Comparison of ENCODE assay signal across 25 mouse cellular contexts in the genomic region with DNA sequence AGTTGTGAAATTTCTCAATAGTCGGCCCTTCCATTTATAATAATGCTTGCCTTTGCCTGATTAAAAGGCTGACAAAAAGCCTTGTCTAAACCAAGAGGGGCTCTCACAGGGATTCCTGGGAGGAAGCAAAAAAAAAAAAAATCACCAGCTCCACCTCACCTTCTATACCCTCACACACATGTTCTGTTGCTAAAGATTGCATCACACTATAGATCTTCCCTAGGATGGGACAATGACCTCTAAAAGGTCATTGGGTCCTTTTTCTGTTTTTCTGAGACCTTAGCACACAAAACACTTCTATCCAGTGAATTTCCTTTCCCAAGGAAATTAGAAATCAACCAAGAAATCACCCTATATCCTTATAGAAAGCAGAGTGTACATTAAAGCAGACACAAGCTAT. TPM values are rescaled to one million over a fixed set of nuclear protein-coding genes. Genes with fewer than 3 reads are reported as not detected.
DNase-seq lines count a peak whose midpoint lies in the region; ATAC-seq and TF ChIP-seq lines count a peak whose summit lies in the region.
"Had no signal": no experiment of that assay in that cellular context is flagged by ENCODE, and none has a peak within 500 bp of the region (broad histone marks: within the 10 kb centered on the region; RNA-seq: fewer than 3 reads in every experiment).

No protein-coding gene starts in this region.

- no peak for TF ChIP-seq POLR2A in liver, adult 2 months (IDR thresholded peaks at IDR 0.05; ENCODE audit: extremely low read depth, insufficient read depth, low read length)
- no peak for TF ChIP-seq POLR2A in myocyte (IDR thresholded peaks at IDR 0.05; ENCODE audit: insufficient read length, low read depth)

- peak overlapping the region; percentile 60 for H3K27ac ChIP-seq in liver, adult 2 months (replicated peaks; ENCODE audit: insufficient read depth, low read depth, low read length)
- H3K27ac ChIP-seq in liver, embryonic 11.5 days (ENCODE audit: low read depth, low read length): no peak overlapping the region
- H3K27ac ChIP-seq in liver, postnatal 0 days (ENCODE audit: low read depth): peak overlapping the region; percentile 68
- H3K27ac ChIP-seq: embryonic facial prominence, embryonic 10.5 days; embryonic facial prominence, embryonic 12.5 days; forebrain, embryonic 13.5 days; forebrain, embryonic 15.5 days had no signal

- no peaks in the 10 kb centered on the region for H3K79me2 ChIP-seq in liver, adult 2 months (ENCODE audit: control insufficient read depth, insufficient read depth, low read length)
- H3K79me2 ChIP-seq in myocyte (ENCODE audit: control insufficient read depth, insufficient read depth): no peaks in the 10 kb centered on the region

- H3K4me3 ChIP-seq in liver, adult 2 months (ENCODE audit: insufficient read depth, low read depth, low read length): no peak overlapping the region
- H3K4me3 ChIP-seq in liver, embryonic 11.5 days (ENCODE audit: low read depth, low read length): no peak overlapping the region
- H3K4me3 ChIP-seq in liver, postnatal 0 days (ENCODE audit: low read depth, low read length): no peak overlapping the region
- no peak overlapping the region for H3K4me3 ChIP-seq in myocyte
- H3K4me3 ChIP-seq: embryonic facial prominence, embryonic 10.5 days; embryonic facial prominence, embryonic 12.5 days; forebrain, embryonic 13.5 days; forebrain, embryonic 15.5 days had no signal

- peak; percentile 64 for DNase-seq in liver, adult 2 months (ENCODE audit: extremely low read depth, low read depth, low spot score)
- no peak for DNase-seq in liver, embryonic 11.5 days (ENCODE audit: low spot score)
- DNase-seq in liver, postnatal 0 days: no peak
- DNase-seq in liver: no peak
- DNase-seq in left cerebral cortex, adult 9 months (ENCODE audit: low spot score in 2 of 2): no peak
- DNase-seq: adrenal gland, adult 8-10 months; adrenal gland, postnatal 14 days; adrenal gland, postnatal 36 days; B cell, adult 2 months; cerebellum, adult 11-12 months; cerebellum, adult 2 months; cerebellum, adult 9-10 months; cerebellum, postnatal 10 days; cerebellum, postnatal 25 days; forebrain, postnatal 0 days had no signal

- no peak overlapping the region for H3K9ac ChIP-seq in liver, adult 2 months (ENCODE audit: low read depth, low read length)
- no peak overlapping the region for H3K9ac ChIP-seq in liver, embryonic 11.5 days (ENCODE audit: low read depth, low read length)
- H3K9ac ChIP-seq in liver, postnatal 0 days (replicated peaks): no peak overlapping the region
- H3K9ac ChIP-seq: embryonic facial prominence, embryonic 12.5 days; forebrain, embryonic 13.5 days; forebrain, embryonic 15.5 days; forebrain, postnatal 0 days had no signal

- H3K9me3 ChIP-seq in liver, embryonic 11.5 days (ENCODE audit: control insufficient read depth, low read length): no peaks in the 10 kb centered on the region
- H3K9me3 ChIP-seq in liver, postnatal 0 days (ENCODE audit: low read length): no peaks in the 10 kb centered on the region
- H3K9me3 ChIP-seq: embryonic facial prominence, embryonic 10.5 days; embryonic facial prominence, embryonic 12.5 days; forebrain, embryonic 13.5 days; forebrain, embryonic 15.5 days; G1E had no signal

- no peaks in the 10 kb centered on the region for H3K27me3 ChIP-seq in liver, adult 2 months (ENCODE audit: control insufficient read depth, insufficient read depth, low read length)
- no peaks in the 10 kb centered on the region for H3K27me3 ChIP-seq in liver, embryonic 11.5 days (replicated peaks; ENCODE audit: control insufficient read depth, insufficient read depth, low read length)
- H3K27me3 ChIP-seq in liver, postnatal 0 days (ENCODE audit: insufficient read depth, low read length): no peaks in the 10 kb centered on the region
- H3K27me3 ChIP-seq in myocyte (ENCODE audit: control insufficient read depth, insufficient read depth, insufficient read length): no peaks in the 10 kb centered on the region
- H3K27me3 ChIP-seq: CH12.LX; embryonic facial prominence, embryonic 12.5 days; forebrain, embryonic 13.5 days; forebrain, embryonic 15.5 days had no signal

- no peak for TF ChIP-seq EP300 in liver, postnatal 0 days (IDR thresholded peaks at IDR 0.05; ENCODE audit: low read depth)

- H3K4me2 ChIP-seq in liver, embryonic 11.5 days: no peak overlapping the region
- H3K4me2 ChIP-seq in liver, postnatal 0 days (ENCODE audit: low read depth, low read length): no peak overlapping the region
- no peak overlapping the region for H3K4me2 ChIP-seq in myocyte (ENCODE audit: low read depth)
- H3K4me2 ChIP-seq: embryonic facial prominence, embryonic 12.5 days; forebrain, embryonic 13.5 days; forebrain, embryonic 15.5 days had no signal

- no peak for ATAC-seq in liver, embryonic 11.5 days (replicated peaks; ENCODE audit: low FRiP score)
- peak; percentile 78 for ATAC-seq in liver, postnatal 0 days
- ATAC-seq: activated CD4-positive, CD25-positive, alpha-beta regulatory T cell, adult 4 months; CD4-positive, CD25-positive, alpha-beta regulatory T cell, adult 4 months; forebrain, embryonic 13.5 days; forebrain, embryonic 15.5 days; forebrain, postnatal 0 days; Patski had no signal

- no peak for TF ChIP-seq CTCF in liver, adult 2 months (IDR thresholded peaks at IDR 0.05; ENCODE audit: low read depth, low read length)
- TF ChIP-seq CTCF in liver, postnatal 0 days (IDR thresholded peaks at IDR 0.05; ENCODE audit: low read depth): no peak

- H3K4me1 ChIP-seq in liver, adult 2 months (ENCODE audit: control insufficient read depth, insufficient read depth, low read length): peaks cover 17% of the 10 kb centered on the region
- H3K4me1 ChIP-seq in liver, embryonic 11.5 days (replicated peaks; ENCODE audit: control insufficient read depth, insufficient read depth, low read length): no peaks in the 10 kb centered on the region
- H3K4me1 ChIP-seq in liver, postnatal 0 days (ENCODE audit: insufficient read depth): 0 out of 2 replicates have a peak, but pooled peaks cover 4% of the 10 kb centered on the region
- H3K4me1 ChIP-seq: embryonic facial prominence, embryonic 10.5 days; embryonic facial prominence, embryonic 12.5 days; forebrain, embryonic 13.5 days; forebrain, embryonic 15.5 days had no signal

- no peak overlapping the region for H3ac ChIP-seq in myocyte (ENCODE audit: control insufficient read depth, insufficient read length)

- WGBS in liver, adult 2 months: 28% methylated on average over 1 of the region's 1 CpGs
- WGBS in liver, embryonic 11.5 days: 81% methylated on average over 1 of the region's 1 CpGs
- 55% methylated on average over 1 of the region's 1 CpGs for WGBS in liver, postnatal 0 days (ENCODE audit: insufficient replicate concordance)

- H3K36me3 ChIP-seq in liver, adult 2 months (ENCODE audit: control insufficient read depth, insufficient read depth, low read length): 0 out of 2 replicates have a peak, but pooled peaks cover 2% of the 10 kb centered on the region
- no peaks in the 10 kb centered on the region for H3K36me3 ChIP-seq in liver, embryonic 11.5 days (ENCODE audit: control insufficient read depth, insufficient read depth, low read length)
- no peaks in the 10 kb centered on the region for H3K36me3 ChIP-seq in liver, postnatal 0 days (replicated peaks; ENCODE audit: insufficient read depth, low read length)
- H3K36me3 ChIP-seq in myocyte (ENCODE audit: control insufficient read depth, insufficient read depth): no peaks in the 10 kb centered on the region
- H3K36me3 ChIP-seq: embryonic facial prominence, embryonic 10.5 days; embryonic facial prominence, embryonic 12.5 days; forebrain, embryonic 15.5 days; G1E had no signal

TF ChIP-seq in myocyte, 11 proteins besides CTCF, POLR2A, EP300 and RAD21:
- TF ChIP-seq REST (IDR thresholded peaks at IDR 0.05; ENCODE audit: insufficient read depth, insufficient read length) (no peak), POLR2AphosphoS2 (IDR thresholded peaks at IDR 0.05; ENCODE audit: insufficient read length, low read depth) (no peak), CEBPB (IDR thresholded peaks at IDR 0.05; ENCODE audit: insufficient read depth, poor library complexity, severe bottlenecking) (peak; percentile 49), USF1 (IDR thresholded peaks at IDR 0.05; ENCODE audit: low read depth) (no peak), MYOG (IDR thresholded peaks at IDR 0.05; ENCODE audit: control insufficient read depth in 1 of 3, insufficient read depth in 1 of 3, insufficient read length in 2 of 3, low read depth in 2 of 3) (no peak), TCF12 (IDR thresholded peaks at IDR 0.05; ENCODE audit: insufficient read depth, poor library complexity, severe bottlenecking) (no peak), E2F4 (IDR thresholded peaks at IDR 0.05; ENCODE audit: insufficient read depth) (no peak)

RNA-seq across cellular contexts. Expression of a gene that starts 43.9 kb away (rescaled TPM):
- 30.1 and 39.9 TPM in 2 replicates for total RNA-seq in liver, adult 2 months (2014; rRNA removed)
- polyA plus RNA-seq in liver, adult 2 months (2012; rRNA removed): 23.3 and 40.1 TPM in 2 replicates
- 2.1 and 2.9 TPM in 2 replicates for polyA plus RNA-seq in liver, embryonic 11.5 days (2014; fragmentation: Nextera tagmentation; extraction: Ambion mirVana)
- polyA plus RNA-seq in liver, postnatal 0 days (2015; fragmentation: Nextera tagmentation; extraction: Ambion mirVana): 11.3 and 12.0 TPM in 2 replicates
- not detected for polyA plus RNA-seq in myocyte (2012; fragmentation: generic; extraction: Trizol)
- total RNA-seq: CH12.LX had no signal
- polyA plus RNA-seq: activated CD4-positive, CD25-positive, alpha-beta regulatory T cell, adult 4 months; CD4-positive, CD25-positive, alpha-beta regulatory T cell, adult 4 months; G1E had no signal

RNA-seq across cellular contexts. Expression of a gene that starts 53.7 kb away (rescaled TPM):
- total RNA-seq in liver, adult 2 months (2014; rRNA removed): 50.9 and 55.2 TPM in 2 replicates
- 6.3 and 8.6 TPM in 2 replicates for polyA plus RNA-seq in liver, adult 2 months (2012; rRNA removed)
- polyA plus RNA-seq in liver, embryonic 11.5 days (2014; fragmentation: Nextera tagmentation; extraction: Ambion mirVana): 53.5 and 53.9 TPM in 2 replicates
- polyA plus RNA-seq in liver, postnatal 0 days (2015; fragmentation: Nextera tagmentation; extraction: Ambion mirVana): 9.3 and 9.8 TPM in 2 replicates
- 22.3 TPM for polyA plus RNA-seq in myocyte (2012; fragmentation: generic; extraction: Trizol)
